Mouse (Mus musculus): ENCODE data around the gene Prim1. TPM values are rescaled to one million over a fixed set of nuclear protein-coding genes. Genes with fewer than 3 reads are reported as not detected.
"Not testable (repeated sequence)": the region's sequence is repeated elsewhere in the genome, so short reads cannot be mapped to it uniquely, and the experiment has no call there.

Gene Prim1
- total RNA-seq, 1 experiment from 2014 or later = 13.6 TPM

DNA sequence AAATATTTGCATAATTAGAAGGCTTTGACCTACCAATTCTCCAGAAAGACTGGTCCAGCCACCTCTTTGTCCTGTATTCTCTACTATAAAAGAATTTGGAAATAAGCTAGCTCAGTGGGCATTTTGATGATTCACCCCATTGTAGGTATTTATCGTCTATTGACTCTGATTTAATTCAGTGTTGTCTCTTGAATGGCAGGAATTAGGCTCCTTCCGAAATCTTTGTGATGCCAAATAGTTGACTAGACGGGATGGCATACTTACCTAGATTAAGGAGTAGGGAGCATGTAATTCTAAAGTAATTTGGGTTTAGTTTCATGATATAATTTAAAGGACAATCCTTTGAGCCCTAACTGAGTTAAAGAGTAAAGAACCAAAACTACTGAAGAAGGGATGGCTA, 23.0 kb downstream of the Prim1 start:
- DNase-seq = no peak

- no peak for DNase-seq
Measured at GRCm38 (mm10) chr10:128039167-128039566, 24.2 kb downstream of the Prim1 start.

DNA sequence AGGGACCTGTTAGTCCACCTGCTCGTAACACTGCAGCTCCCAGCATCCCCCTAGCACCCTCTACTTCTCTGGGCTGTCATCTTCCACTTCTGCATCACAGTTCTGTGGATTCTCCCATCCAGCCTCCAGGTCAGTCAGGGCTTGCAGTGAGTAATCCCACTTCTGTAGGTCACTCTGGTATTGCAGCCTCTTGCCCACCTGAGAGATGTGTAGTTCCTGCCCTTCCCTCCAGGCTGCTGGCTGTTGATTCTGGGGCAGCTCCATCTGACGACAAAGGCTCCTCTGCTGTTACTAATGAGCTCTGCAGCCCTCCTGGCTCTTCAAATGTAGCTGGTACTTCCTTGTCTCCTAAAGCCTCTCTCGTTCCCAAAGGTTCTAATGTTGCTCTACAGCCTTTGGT, 24.9 kb downstream of the Prim1 start:
- DNase-seq = no peak

DNA sequence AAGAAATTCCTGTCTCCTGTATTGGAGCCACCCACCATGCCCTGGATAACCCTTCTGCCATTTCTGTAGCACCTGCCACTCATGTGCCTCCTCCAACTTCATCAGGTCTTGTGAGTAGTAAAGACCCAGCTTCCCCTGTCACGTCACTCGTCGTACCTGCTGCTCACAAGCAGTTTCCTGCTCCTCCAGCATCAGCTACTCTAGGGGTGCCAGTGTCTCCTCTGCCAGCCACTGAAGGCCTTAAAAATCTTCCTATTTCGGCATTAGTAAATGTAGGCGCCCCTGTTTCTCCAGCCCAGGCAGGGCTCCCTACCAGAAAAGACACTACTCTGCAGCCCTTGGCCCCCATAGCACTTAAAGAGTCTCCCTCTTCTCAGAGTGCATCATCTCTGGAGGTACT, 25.3 kb downstream of the Prim1 start:
- no peak for DNase-seq

- no peak for DNase-seq
Measured at GRCm38 (mm10) chr10:128041636-128042035, 26.7 kb downstream of the Prim1 start.

DNA sequence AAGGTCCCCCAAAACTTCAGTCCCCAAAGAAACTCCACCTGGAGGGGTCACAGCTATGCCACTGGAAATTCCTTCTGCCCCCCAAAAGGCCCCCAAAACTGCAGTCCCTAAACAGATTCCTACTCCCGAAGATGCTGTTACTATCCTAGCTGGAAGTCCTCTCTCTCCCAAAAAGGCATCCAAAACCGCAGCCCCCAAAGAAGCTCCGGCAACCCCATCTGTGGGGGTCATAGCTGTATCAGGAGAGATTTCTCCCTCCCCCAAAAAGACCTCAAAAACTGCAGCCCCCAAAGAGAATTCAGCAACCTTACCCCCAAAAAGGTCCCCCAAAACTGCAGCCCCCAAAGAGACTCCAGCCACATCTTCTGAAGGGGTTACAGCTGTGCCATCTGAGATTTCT, 27.5 kb downstream of the Prim1 start:
- DNase-seq = no peak

GRCm38 (mm10) chr10:128043041-128043835, 28.3 kb downstream of the Prim1 start:
- no peak for DNase-seq

- DNase-seq = no peak
Measured at GRCm38 (mm10) chr10:128048157-128048556, 33.2 kb downstream of the Prim1 start.

DNA sequence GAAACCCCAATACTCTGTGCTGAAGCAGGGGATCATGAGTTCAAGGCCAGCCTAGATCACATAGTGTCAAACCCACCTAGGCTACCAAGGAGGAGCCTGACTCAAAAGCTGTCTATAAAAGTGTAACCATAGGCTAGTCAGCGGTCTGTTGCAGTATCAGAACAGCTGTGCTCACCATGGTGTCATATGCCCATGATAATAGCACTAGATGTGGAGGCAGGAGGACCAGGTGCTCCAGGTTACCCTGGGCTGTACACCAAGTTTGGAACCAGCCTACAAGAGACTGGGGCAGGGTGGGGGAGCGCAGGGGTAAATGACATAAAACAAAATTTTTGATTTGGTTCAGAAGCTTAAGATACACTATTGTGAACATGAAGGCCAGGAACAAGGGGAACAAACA, 34.8 kb downstream of the Prim1 start:
- DNase-seq = no peak

DNA sequence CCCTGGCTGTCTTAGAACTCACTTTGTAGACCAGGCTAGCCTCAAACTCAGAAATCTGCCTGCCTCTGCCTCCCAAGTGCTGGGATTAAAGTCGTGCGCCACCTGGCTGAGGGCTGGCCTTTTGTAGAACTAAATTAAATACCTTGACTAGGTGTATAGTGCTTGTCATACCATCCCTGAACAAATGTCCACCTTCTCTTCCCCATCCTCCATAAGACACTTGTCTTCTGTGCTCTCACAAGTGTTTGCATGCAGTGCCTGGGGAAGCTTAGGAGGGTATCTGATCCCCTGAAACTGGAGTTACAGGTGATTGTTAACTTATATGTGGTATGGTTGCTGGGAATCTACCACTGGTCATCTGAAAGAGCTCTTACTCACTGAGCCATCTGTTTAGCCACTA, 35.4 kb downstream of the Prim1 start:
- no peak for DNase-seq

DNA sequence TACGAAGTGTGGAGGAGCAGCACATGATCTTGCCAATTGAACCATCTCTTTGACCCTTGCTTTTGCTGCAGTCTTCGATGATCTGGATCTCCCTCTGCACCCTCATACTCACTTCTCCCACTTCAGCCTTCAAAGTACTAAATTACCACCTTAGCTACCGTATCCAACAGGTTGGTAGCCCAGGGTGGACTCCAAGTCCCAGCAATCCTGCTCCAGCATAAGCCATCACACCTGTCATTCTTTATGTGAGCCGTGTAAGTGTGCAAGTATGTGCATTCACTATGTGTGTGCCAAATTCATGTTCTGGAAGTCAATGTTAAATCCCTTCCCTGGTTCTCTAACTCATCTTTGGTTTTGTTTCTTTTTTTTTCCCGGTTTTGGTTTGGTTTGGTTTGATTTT, 36.6 kb downstream of the Prim1 start:
- no peak for DNase-seq

GRCm38 (mm10) chr10:128052136-128052535, 37.2 kb downstream of the Prim1 start:
- not testable (repeated sequence) for DNase-seq

GRCm38 (mm10) chr10:128053001-128053400, 38.0 kb downstream of the Prim1 start:
- no peak for DNase-seq

DNA sequence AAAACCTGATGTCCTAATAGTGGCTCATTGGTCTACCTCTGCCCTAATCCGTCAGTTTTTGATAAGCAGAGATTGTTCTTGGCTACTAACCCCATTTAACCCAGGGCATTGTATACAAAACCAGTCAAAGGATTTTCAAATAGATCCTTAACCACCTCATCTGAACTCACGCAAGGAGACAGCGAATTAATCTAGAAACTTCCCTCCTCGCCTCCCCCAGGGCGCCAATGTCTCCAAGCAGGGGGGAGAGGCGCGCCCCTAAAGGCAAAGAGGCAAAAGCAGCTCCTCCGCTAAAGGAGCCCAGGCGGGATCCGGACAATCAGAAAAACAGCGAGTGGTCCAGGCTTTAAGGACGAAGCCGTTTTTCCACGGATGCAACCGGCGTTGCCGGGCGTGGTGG, 43.2 kb downstream of the Prim1 start:
- no peak for DNase-seq

- DNase-seq = peak; percentile 99
Measured at GRCm38 (mm10) chr10:128058601-128059151, 43.7 kb downstream of the Prim1 start, which contains the start of gene Ptges3. TSS of gene Ptges3 (plus strand) at chr10:128058954.

GRCm38 (mm10) chr10:128059207-128059981, 44.4 kb downstream of the Prim1 start:
- DNase-seq = peak; percentile 77

- DNase-seq = no peak
Measured at GRCm38 (mm10) chr10:128061109-128061508, 46.1 kb downstream of the Prim1 start.

GRCm38 (mm10) chr10:128062221-128062989, 47.4 kb downstream of the Prim1 start:
- no peak for DNase-seq

- no peak for DNase-seq
Measured at GRCm38 (mm10) chr10:128066072-128066471, 51.1 kb downstream of the Prim1 start.

DNA sequence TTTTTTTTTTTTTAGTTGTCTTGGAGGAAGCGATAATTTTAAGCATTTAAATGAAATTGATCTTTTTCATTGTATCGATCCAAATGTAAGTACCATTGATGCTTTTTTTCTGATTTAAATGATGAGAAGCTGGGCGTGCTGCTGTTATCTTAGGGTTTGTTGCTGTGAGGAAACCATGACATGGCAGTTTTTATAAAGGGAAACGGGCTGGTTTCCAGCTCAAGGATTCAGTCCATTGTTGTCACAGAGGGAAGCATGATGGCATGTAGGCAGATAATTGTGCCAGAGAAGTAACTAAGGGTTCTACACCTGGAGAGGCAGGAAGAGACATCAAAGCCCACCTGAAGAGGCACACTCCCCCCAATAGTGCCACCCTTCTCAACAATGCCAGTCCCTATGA, 54.2 kb downstream of the Prim1 start:
- no peak for DNase-seq

- not testable (repeated sequence) for DNase-seq
Measured at GRCm38 (mm10) chr10:128070432-128070831, 55.5 kb downstream of the Prim1 start.

DNA sequence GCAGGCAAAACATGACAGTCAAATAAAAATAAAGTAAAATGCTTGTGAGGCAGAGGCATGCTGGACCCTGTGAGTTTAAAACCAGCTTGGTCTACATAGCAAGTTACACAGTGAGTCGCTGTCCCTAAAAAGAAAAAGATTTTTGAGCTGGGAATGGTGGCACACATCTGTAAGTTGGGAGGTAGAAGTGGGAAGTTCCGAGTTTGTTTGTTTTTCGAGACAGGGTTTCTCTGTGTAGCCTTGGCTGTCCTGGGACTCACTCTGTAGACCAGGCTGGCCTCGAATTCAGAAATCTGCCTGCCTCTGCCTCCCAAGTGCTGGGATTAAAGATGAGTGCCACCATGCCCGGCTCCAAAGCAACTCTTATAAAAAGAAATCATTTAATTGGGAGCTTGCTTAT, 63.3 kb downstream of the Prim1 start:
- not testable (repeated sequence) for DNase-seq

All from adrenal gland, postnatal 14 days (tissue).